12 mouse cellular contexts compared by ENCODE assay signal in the genomic region with DNA sequence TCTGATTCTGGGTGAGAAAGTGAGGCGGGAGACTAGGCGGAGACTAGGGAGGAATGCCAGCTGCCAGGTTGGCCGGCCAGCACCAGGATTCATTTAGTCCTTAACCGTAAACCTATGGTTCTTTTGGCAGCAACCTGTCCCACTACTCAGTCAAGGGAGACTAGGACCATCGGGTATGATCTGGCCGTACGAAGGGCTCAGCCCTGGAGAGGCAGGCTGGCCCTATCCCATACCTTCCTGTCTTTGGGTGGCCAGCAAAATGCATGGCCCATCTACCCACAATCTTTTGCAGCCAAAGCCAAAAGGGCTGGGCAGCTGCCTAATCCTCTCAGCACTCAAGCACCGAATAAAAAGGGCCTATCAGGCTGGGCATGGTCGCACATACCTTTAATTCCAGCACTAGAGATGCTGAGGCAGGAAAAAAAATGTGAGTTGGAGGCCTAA. TPM values are rescaled to one million over a fixed set of nuclear protein-coding genes. Genes with fewer than 3 reads are reported as not detected.
DNase-seq lines count a peak whose midpoint lies in the region; ATAC-seq lines count a peak whose summit lies in the region.
"Had no signal": no experiment of that assay in that cellular context is flagged by ENCODE, and none has a peak within 500 bp of the region (broad histone marks: within the 10 kb centered on the region; RNA-seq: fewer than 3 reads in every experiment).

No protein-coding gene starts in this region.

- ATAC-seq in heart, embryonic 13.5 days (ENCODE audit: extremely low read depth, insufficient number of reproducible peaks, low FRiP score, low TSS enrichment), result no peak
- ATAC-seq in lung, embryonic 15.5 days (ENCODE audit: borderline replicate concordance, extremely low read depth, low FRiP score, low TSS enrichment), result no peak
- no peak for ATAC-seq in limb, embryonic 15.5 days (ENCODE audit: insufficient number of reproducible peaks, low FRiP score, low TSS enrichment, low read depth)

- WGBS in heart, embryonic 13.5 days, result 37% methylated on average over 9 of the region's 9 CpGs
- 56% methylated on average over 9 of the region's 9 CpGs for WGBS in lung, embryonic 15.5 days
- WGBS in limb, embryonic 15.5 days, result 59% methylated on average over 9 of the region's 9 CpGs

- H3K4me1 ChIP-seq in heart, embryonic 13.5 days, result peaks cover 30% of the 10 kb centered on the region
- 0 out of 2 replicates have a peak, but pooled peaks cover 3% of the 10 kb centered on the region for H3K4me1 ChIP-seq in lung, embryonic 15.5 days
- no peaks in the 10 kb centered on the region for H3K4me1 ChIP-seq in limb, embryonic 15.5 days
- H3K4me1 ChIP-seq: kidney, embryonic 15.5 days had no signal

- DNase-seq in heart, postnatal 4 days, result no peak
- no peak for DNase-seq in lung, postnatal 14 days
- DNase-seq in cerebellum, adult 9-10 months, result peak; percentile 78
- DNase-seq in thymus, postnatal 25 days, result no peak
- DNase-seq: adrenal gland, postnatal 10 days had no signal

- H3K27ac ChIP-seq in heart, embryonic 13.5 days (replicated peaks), result peak overlapping the region; percentile 88
- 0 out of 2 replicates have a peak overlapping the region, but pooled peaks have one; percentile 19 for H3K27ac ChIP-seq in lung, embryonic 15.5 days
- peak overlapping the region; percentile 71; the same call in 1 of the 2 replicates for H3K27ac ChIP-seq in limb, embryonic 15.5 days
- H3K27ac ChIP-seq: hindbrain, embryonic 15.5 days; kidney, embryonic 15.5 days; macrophage had no signal

- peak overlapping the region; percentile 1 for H3K4me2 ChIP-seq in heart, embryonic 13.5 days
- H3K4me2 ChIP-seq in lung, embryonic 15.5 days, result no peak overlapping the region
- H3K4me2 ChIP-seq in limb, embryonic 15.5 days, result no peak overlapping the region
- H3K4me2 ChIP-seq: hindbrain, embryonic 15.5 days; kidney, embryonic 15.5 days had no signal

- no peaks in the 10 kb centered on the region for H3K27me3 ChIP-seq in heart, embryonic 13.5 days (replicated peaks)
- H3K27me3 ChIP-seq in lung, embryonic 15.5 days, result no peaks in the 10 kb centered on the region
- no peaks in the 10 kb centered on the region for H3K27me3 ChIP-seq in limb, embryonic 15.5 days
- H3K27me3 ChIP-seq: hindbrain, embryonic 15.5 days; kidney, embryonic 15.5 days had no signal

- H3K9ac ChIP-seq in heart, embryonic 13.5 days, result peak overlapping the region; percentile 58
- H3K9ac ChIP-seq in lung, embryonic 15.5 days, result no peak overlapping the region
- H3K9ac ChIP-seq in limb, embryonic 15.5 days, result 0 out of 2 replicates have a peak overlapping the region, but pooled peaks have one; percentile 8
- H3K9ac ChIP-seq: hindbrain, embryonic 15.5 days; kidney, embryonic 15.5 days had no signal

- H3K4me3 ChIP-seq in heart, embryonic 13.5 days, result no peak overlapping the region
- no peak overlapping the region for H3K4me3 ChIP-seq in lung, embryonic 15.5 days
- no peak overlapping the region for H3K4me3 ChIP-seq in limb, embryonic 15.5 days
- H3K4me3 ChIP-seq: hindbrain, embryonic 15.5 days; kidney, embryonic 15.5 days had no signal

- no peaks in the 10 kb centered on the region for H3K9me3 ChIP-seq in heart, embryonic 13.5 days
- H3K9me3 ChIP-seq in lung, embryonic 15.5 days, result no peaks in the 10 kb centered on the region
- H3K9me3 ChIP-seq in limb, embryonic 15.5 days, result no peaks in the 10 kb centered on the region
- H3K9me3 ChIP-seq: hindbrain, embryonic 15.5 days; kidney, embryonic 15.5 days had no signal

- peaks cover 41% of the 10 kb centered on the region for H3K36me3 ChIP-seq in heart, embryonic 13.5 days
- peaks cover 9% of the 10 kb centered on the region; the same call in 1 of the 2 replicates for H3K36me3 ChIP-seq in lung, embryonic 15.5 days
- H3K36me3 ChIP-seq in limb, embryonic 15.5 days, result peaks cover 29% of the 10 kb centered on the region

RNA-seq across cellular contexts. Expression of a gene that starts 7.7 kb away (rescaled TPM):
- 0.20 and 0.59 TPM in 2 replicates for polyA plus RNA-seq in heart, embryonic 13.5 days (2015; fragmentation: Nextera tagmentation; extraction: Ambion mirVana)
- not detected for total RNA-seq in heart, postnatal 4 days (2021)
- polyA plus RNA-seq in lung, embryonic 15.5 days (2015; fragmentation: Nextera tagmentation; extraction: Ambion mirVana), result 0.25 and 0.35 TPM in 2 replicates
- 2.2 and 3.5 TPM in 2 replicates for polyA plus RNA-seq in limb, embryonic 15.5 days (2015; fragmentation: Nextera tagmentation; extraction: Ambion mirVana)
- total RNA-seq: left cerebral cortex, postnatal 36 days had no signal

RNA-seq across cellular contexts. Expression of a gene that starts 10.6 kb away (rescaled TPM):
- 29.4 and 30.9 TPM in 2 replicates for polyA plus RNA-seq in heart, embryonic 13.5 days (2015; fragmentation: Nextera tagmentation; extraction: Ambion mirVana)
- 10 to 100 TPM; 62.6 to 63.4 TPM for total RNA-seq in heart, postnatal 4 days (2021)
- 22.3 and 28.4 TPM in 2 replicates for polyA plus RNA-seq in lung, embryonic 15.5 days (2015; fragmentation: Nextera tagmentation; extraction: Ambion mirVana)
- polyA plus RNA-seq in limb, embryonic 15.5 days (2015; fragmentation: Nextera tagmentation; extraction: Ambion mirVana), result 25.5 and 30.4 TPM in 2 replicates

RNA-seq across cellular contexts. Expression of a gene that starts 19.5 kb away (rescaled TPM):
- polyA plus RNA-seq in heart, embryonic 13.5 days (2015; fragmentation: Nextera tagmentation; extraction: Ambion mirVana), result 1.9 and 2.3 TPM in 2 replicates
- 1 to 10 TPM; 2.3 to 2.6 TPM for total RNA-seq in heart, postnatal 4 days (2021)
- polyA plus RNA-seq in lung, embryonic 15.5 days (2015; fragmentation: Nextera tagmentation; extraction: Ambion mirVana), result 2.5 and 2.9 TPM in 2 replicates
- polyA plus RNA-seq in limb, embryonic 15.5 days (2015; fragmentation: Nextera tagmentation; extraction: Ambion mirVana), result 4.4 and 4.7 TPM in 2 replicates

RNA-seq across cellular contexts. Expression of a gene that starts 21.9 kb away (rescaled TPM):
- 51.3 and 62.5 TPM in 2 replicates for polyA plus RNA-seq in heart, embryonic 13.5 days (2015; fragmentation: Nextera tagmentation; extraction: Ambion mirVana)
- total RNA-seq in heart, postnatal 4 days (2021), result 10 to 100 TPM; 42.2 to 45.1 TPM
- 57.8 and 59.1 TPM in 2 replicates for polyA plus RNA-seq in lung, embryonic 15.5 days (2015; fragmentation: Nextera tagmentation; extraction: Ambion mirVana)
- polyA plus RNA-seq in limb, embryonic 15.5 days (2015; fragmentation: Nextera tagmentation; extraction: Ambion mirVana), result 41.8 and 45.4 TPM in 2 replicates

RNA-seq across cellular contexts. Expression of a gene that starts 23.5 kb away (rescaled TPM):
- polyA plus RNA-seq in heart, embryonic 13.5 days (2015; fragmentation: Nextera tagmentation; extraction: Ambion mirVana), result 21.4 and 23.3 TPM in 2 replicates
- total RNA-seq in heart, postnatal 4 days (2021), result 10 to 100 TPM; 14.2 to 17.1 TPM
- 28.6 and 30.9 TPM in 2 replicates for polyA plus RNA-seq in lung, embryonic 15.5 days (2015; fragmentation: Nextera tagmentation; extraction: Ambion mirVana)
- polyA plus RNA-seq in limb, embryonic 15.5 days (2015; fragmentation: Nextera tagmentation; extraction: Ambion mirVana), result 46.7 and 52.4 TPM in 2 replicates

Comparison
In these comparisons a context has a peak if more than half of its experiments do, and no peak if none do; other contexts are left out.
1. H3K27ac ChIP-seq: peak in every context shown above with its lines; median percentile 88 in heart, embryonic 13.5 days; 71 in limb, embryonic 15.5 days; 19 in lung, embryonic 15.5 days.